Mouse (Mus musculus) lung, postnatal 0 days (tissue): ENCODE measurements around the gene Klc4. TPM values are rescaled to one million over a fixed set of nuclear protein-coding genes. Genes with fewer than 3 reads are reported as not detected.
A peak's percentile ranks its signal among the peaks of the same experiment; 100 is the strongest.

Experiments used
- ATAC-seq: fragments of 200-750 bp; cut with Nextera tagmentation; 2 replicates; pipeline ENCODE4 v1.8.0; 2017; ENCODE audit warnings: moderate library complexity
- DNase-seq: peaks from one replicate; pipeline ENCODE4 v3.0.0-alpha.2; 2016; ENCODE audit warnings: low spot score
- H3K27ac ChIP-seq: fragments of 300-500 bp; sonication (generic); 2 replicates; pipeline ENCODE4 v1.5.1; 2014; ENCODE audit warnings: antibody characterized with exemption, mild to moderate bottlenecking, low read length, mixed read lengths
- H3K27me3 ChIP-seq: fragments of 300-500 bp; sonication (generic); replicated peaks from 2 replicates; pipeline ENCODE4 v1.6.1; 2014; ENCODE audit warnings: low read length, mixed read lengths; ENCODE audit not compliant: insufficient read depth
- H3K36me3 ChIP-seq: fragments of 300-500 bp; sonication (generic); 2 replicates; pipeline ENCODE4 v1.6.1; 2014; ENCODE audit warnings: low read length, mixed read lengths; ENCODE audit not compliant: insufficient read depth
- H3K4me1 ChIP-seq: fragments of 300-500 bp; sonication (generic); 2 replicates; pipeline ENCODE4 v1.6.1; 2014; ENCODE audit warnings: antibody characterized with exemption, low read depth, low read length, mixed read lengths; ENCODE audit not compliant: insufficient read depth
- H3K4me2 ChIP-seq: fragments of 300-500 bp; sonication (generic); replicated peaks from 2 replicates; pipeline ENCODE4 v1.6.1; 2014; ENCODE audit warnings: low read depth, mild to moderate bottlenecking, low read length, moderate library complexity, mixed read lengths
- H3K4me3 ChIP-seq: fragments of 300-500 bp; sonication (generic); 2 replicates; pipeline ENCODE4 v1.5.1; 2014; ENCODE audit warnings: low read depth, low read length
- H3K9ac ChIP-seq: fragments of 300-500 bp; sonication (generic); replicated peaks from 2 replicates; pipeline ENCODE4 v1.6.1; 2014; ENCODE audit warnings: low read depth, mild to moderate bottlenecking
- H3K9me3 ChIP-seq: fragments of 300-500 bp; sonication (generic); 2 replicates; pipeline ENCODE4 v1.6.1; 2016; ENCODE audit warnings: low read length, mixed read lengths
- CTCF ChIP-seq: IDR thresholded peaks from 2 replicates; pipeline ENCODE4 v1.5.1; 2016; ENCODE audit warnings: antibody characterized with exemption, mild to moderate bottlenecking
- EP300 ChIP-seq: IDR thresholded peaks from 2 replicates; pipeline ENCODE4 v1.6.1; 2016; ENCODE audit warnings: antibody characterized with exemption, mild to moderate bottlenecking, control low read depth
- whole genome bisulfite sequencing: fragments of 180-500 bp; shearing (Covaris S2); extraction: QIAGEN DNeasy Blood & Tissue Kit; methylation state at CpG from one replicate; pipeline ENCODE4 v1.1.7; 2014; 5-methylcytosine and 5-hydroxymethylcytosine counted together
- polyA plus RNA-seq: library from polyadenylated mRNA; unstranded; fragments of >200 nt; fragmentation: Nextera tagmentation; extraction: Ambion mirVana; gene quantifications from 2 replicates; pipeline ENCODE4 v1.2.1, GENCODE M21; 2015

The Klc4 gene
- polyA plus RNA-seq, 1 experiment from 2014 or later = 38.4 TPM

- Histone ChIP-seq H3K36me3 (no peaks in the 10 kb centered on the region), H3K27me3 (no peaks in the 10 kb centered on the region), H3K4me2 (peak overlapping the region; percentile 25), H3K9ac (peak overlapping the region; percentile 16), H3K4me1 (peaks cover 71% of the 10 kb centered on the region), H3K27ac (peak overlapping the region; percentile 84), H3K4me3 (no peak overlapping the region), H3K9me3 (no peaks in the 10 kb centered on the region)
- TF ChIP-seq CTCF (no peak), EP300 (no peak)
- DNase-seq (peak; percentile 48), ATAC-seq (peak; percentile 57)
- WGBS = 16% methylated on average over 27 of the region's 27 CpGs
Observed at GRCm38 (mm10) chr17:46618769-46619682, 26.8 kb downstream of the Klc4 start.

GRCm38 (mm10) chr17:46618394-46618768 lies 27.4 kb downstream of the Klc4 start:
- Histone ChIP-seq H3K36me3 (no peaks in the 10 kb centered on the region), H3K4me3 (no peak overlapping the region), H3K27ac (peak overlapping the region; percentile 84), H3K4me2 (peak overlapping the region; percentile 25), H3K27me3 (no peaks in the 10 kb centered on the region), H3K9ac (peak overlapping the region; percentile 16), H3K4me1 (peaks cover 70% of the 10 kb centered on the region), H3K9me3 (no peaks in the 10 kb centered on the region)
- WGBS = 6% methylated on average over 6 of the region's 6 CpGs
- TF ChIP-seq EP300 (no peak), CTCF (no peak)
- no peak for ATAC-seq
- DNase-seq = no peak

- no peaks in the 10 kb centered on the region for H3K36me3 ChIP-seq
- peak overlapping the region; percentile 84 for H3K27ac ChIP-seq
- peak overlapping the region; percentile 25; the same call in 1 of the 2 replicates for H3K4me2 ChIP-seq
- no peaks in the 10 kb centered on the region for H3K27me3 ChIP-seq
- WGBS = 45% methylated on average over 12 of the region's 12 CpGs
- no peaks in the 10 kb centered on the region for H3K9me3 ChIP-seq
- no peak for TF ChIP-seq EP300
- no peak for TF ChIP-seq CTCF
- ATAC-seq (no peak), DNase-seq (no peak)
- H3K9ac ChIP-seq = no peak overlapping the region
- H3K4me3 ChIP-seq = no peak overlapping the region
- peaks cover 68% of the 10 kb centered on the region for H3K4me1 ChIP-seq
Observed at GRCm38 (mm10) chr17:46617799-46618198, 28.0 kb downstream of the Klc4 start.

GRCm38 (mm10) chr17:46613229-46613628 lies 32.6 kb downstream of the Klc4 start:
- no peaks in the 10 kb centered on the region for H3K9me3 ChIP-seq
- H3K27me3 ChIP-seq = no peaks in the 10 kb centered on the region
- WGBS = 32% methylated on average over 3 of the region's 3 CpGs
- no peak for DNase-seq
- H3K27ac ChIP-seq = peak overlapping the region; percentile 82
- no peak overlapping the region for H3K9ac ChIP-seq
- TF ChIP-seq CTCF = no peak
- TF ChIP-seq EP300 = no peak
- H3K36me3 ChIP-seq = no peaks in the 10 kb centered on the region
- 0 out of 2 replicates have a peak overlapping the region, but pooled peaks have one; percentile 8 for H3K4me2 ChIP-seq
- H3K4me1 ChIP-seq = peaks cover 32% of the 10 kb centered on the region
- no peak overlapping the region for H3K4me3 ChIP-seq
- no peak for ATAC-seq

GRCm38 (mm10) chr17:46612820-46613219 lies 33.0 kb downstream of the Klc4 start:
- ATAC-seq (peak; percentile 34), DNase-seq (peak; percentile 64)
- TF ChIP-seq CTCF = no peak
- TF ChIP-seq EP300 = no peak
- H3K36me3 ChIP-seq = no peaks in the 10 kb centered on the region
- H3K4me1 ChIP-seq = peaks cover 30% of the 10 kb centered on the region
- WGBS = 22% methylated on average over 4 of the region's 4 CpGs
- H3K27me3 ChIP-seq = no peaks in the 10 kb centered on the region
- H3K4me3 ChIP-seq = no peak overlapping the region
- no peak overlapping the region for H3K9ac ChIP-seq
- H3K4me2 ChIP-seq = 0 out of 2 replicates have a peak overlapping the region, but pooled peaks have one; percentile 8
- H3K9me3 ChIP-seq = no peaks in the 10 kb centered on the region
- peak overlapping the region; percentile 82 for H3K27ac ChIP-seq

GRCm38 (mm10) chr17:46612189-46612588 lies 33.6 kb downstream of the Klc4 start:
- H3K27me3 ChIP-seq = no peaks in the 10 kb centered on the region
- peak overlapping the region; percentile 82 for H3K27ac ChIP-seq
- H3K4me2 ChIP-seq = no peak overlapping the region
- no peak overlapping the region for H3K4me3 ChIP-seq
- H3K4me1 ChIP-seq = peaks cover 23% of the 10 kb centered on the region
- DNase-seq (no peak), ATAC-seq (no peak)
- no peak overlapping the region for H3K9ac ChIP-seq
- H3K9me3 ChIP-seq = no peaks in the 10 kb centered on the region
- TF ChIP-seq EP300 (no peak), CTCF (no peak)
- 41% methylated on average over 2 of the region's 2 CpGs for WGBS
- H3K36me3 ChIP-seq = no peaks in the 10 kb centered on the region
